Mouse (Mus musculus): ENCODE data around the gene Ikzf1.
A peak's percentile ranks its signal among the peaks of the same experiment; 100 is the strongest.

The Ikzf1 gene

DNA sequence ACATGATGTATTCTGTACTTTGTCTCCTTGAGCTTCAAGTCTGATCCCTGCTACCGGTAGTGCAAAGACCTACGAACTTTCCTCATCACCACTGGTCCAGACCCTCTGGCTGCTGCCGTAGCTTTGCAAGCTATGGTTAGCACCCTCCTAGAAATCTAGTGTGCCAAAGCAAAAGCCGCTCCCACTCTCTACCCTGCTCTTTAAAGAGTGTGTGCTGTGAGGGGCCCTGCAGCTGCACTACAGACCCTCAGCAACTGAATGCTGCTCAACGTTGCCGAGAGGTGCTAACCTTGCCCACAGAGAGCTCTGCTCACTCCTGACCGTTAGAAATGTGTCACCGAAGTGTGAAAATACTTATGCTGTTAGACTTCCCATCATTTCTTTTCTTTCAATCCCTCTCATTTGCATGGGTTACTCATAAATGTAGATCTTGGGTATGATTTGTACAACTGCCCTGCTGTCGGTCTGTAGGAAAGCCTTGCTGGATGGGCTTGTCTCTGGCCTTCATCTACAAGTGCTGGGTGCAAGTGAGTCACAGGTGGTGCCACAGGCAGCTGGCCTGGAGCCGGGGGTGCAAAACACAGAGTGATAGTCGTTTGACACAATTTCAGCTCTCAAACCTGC is 40.6 kb downstream of the Ikzf1 start:
- no peak for DNase-seq

DNA sequence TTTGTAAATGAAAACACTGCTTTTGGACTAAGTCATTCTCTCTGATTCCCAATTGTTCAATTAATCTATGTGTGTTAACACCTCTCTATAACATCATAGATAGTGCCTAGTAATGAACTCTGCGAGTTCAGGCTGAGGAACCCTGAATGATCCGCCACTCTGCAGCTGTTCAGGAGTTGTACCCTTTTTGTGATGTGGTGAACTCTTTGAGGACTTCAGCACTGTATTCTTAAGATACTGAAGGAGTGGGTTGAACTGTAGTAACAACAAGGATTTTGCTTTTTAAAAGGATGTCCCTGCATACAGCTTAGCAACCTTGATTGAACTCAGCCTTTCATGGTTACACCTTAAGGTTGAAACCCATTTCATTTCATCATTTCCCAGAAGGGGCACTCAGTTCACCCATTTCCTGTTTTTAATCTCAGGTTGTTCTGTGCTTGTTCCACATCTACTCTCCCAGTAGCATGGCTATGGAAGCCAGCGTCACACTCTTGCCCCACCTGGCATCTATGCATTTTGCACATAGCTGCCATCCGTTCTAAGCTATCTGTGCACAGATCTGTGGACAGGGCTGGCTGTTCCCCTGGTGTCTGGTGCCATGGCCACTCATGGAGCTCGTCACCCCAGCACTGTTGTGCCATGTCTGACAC is 41.2 kb downstream of the Ikzf1 start:
- no peak for DNase-seq

DNA sequence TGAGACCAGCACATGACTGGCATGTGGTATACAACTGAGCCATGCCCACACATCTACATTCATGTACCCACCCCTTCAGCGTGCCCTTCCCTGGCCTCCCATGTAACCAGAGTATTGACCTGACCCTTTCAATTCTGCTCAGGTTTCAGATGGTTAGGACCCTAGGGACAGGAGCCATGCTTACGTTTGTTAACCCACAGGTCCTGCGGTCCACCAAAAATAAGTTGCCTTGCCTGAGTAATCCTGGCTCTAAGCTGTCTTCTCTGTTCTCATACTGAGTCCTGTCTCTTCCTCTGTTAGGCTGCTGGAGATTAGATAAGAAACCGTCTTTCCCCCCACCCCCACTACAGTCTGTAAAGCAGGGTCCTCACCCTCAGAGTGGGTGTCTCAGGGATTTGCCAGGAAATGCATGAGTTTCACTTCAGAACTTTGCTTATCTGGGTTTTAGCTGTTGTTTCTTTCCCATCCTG is 42.0 kb downstream of the Ikzf1 start:
- DNase-seq: no peak

DNA sequence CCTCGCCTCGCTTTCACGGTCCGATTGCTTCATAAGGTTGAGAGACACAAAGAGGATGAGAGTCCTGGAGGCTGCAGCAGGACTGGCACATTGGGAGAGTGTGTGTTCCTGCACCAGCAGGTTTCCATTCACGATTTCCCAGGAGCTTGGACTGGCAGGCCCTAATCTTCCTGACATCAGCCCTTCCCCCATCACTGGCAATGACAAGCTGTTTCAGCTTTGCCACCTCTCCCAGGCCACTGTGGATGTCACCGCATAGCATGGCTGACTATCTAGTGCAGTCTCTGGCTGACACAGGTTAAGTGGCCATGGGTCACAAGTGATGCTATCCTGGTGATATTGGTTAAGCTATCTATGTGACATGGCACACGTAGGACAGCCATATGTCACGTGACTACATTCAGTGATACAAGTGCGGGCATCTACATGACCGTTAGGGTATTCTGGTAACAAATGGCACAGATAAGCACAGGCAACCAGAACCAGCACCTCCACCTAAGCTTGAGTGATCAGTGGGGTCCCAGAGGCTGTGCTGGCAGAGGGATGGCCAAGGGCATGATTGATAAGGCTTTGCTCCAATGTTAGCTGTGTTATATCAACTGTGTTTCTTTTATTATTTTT is 43.2 kb downstream of the Ikzf1 start:
- no peak for DNase-seq

DNA sequence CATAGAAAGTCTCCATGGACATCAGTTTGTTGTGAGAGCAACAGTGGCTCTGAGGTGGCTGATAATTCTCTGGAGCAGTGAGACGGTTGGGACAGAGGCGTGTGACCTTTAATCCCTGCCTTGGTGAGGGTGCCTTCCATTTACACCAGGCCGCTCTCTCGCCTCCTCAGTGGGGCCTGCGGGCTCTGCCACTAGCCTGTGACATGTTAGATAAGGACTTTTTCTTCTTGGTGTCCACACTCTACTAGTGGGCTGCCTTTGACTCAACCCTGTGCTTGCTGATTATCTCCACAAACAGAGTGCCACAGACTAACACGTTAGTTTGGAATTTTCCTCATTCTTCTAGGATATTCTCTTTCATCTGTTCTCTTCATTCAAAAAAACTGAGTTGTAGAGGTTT is 44.4 kb downstream of the Ikzf1 start:
- no peak for DNase-seq

DNA sequence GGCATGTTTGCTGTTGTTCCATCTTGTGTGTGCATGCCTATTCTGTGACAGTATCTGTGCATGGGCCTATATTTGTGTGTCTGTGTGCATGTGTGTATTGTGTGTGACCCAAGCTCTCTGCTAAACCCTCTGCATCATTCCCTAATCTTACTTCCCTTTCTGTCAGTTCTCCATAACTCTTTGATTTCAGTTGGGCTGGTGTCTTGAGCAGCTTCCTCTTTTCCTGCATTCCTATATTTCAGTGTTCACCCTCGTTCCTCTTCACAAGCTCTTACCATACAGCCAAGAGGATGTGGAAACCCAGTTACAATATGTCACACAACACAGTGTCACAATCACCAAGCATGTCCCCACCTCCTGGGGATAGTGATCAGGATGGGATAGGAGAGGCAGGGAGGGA is 45.3 kb downstream of the Ikzf1 start:
- DNase-seq: no peak

DNA sequence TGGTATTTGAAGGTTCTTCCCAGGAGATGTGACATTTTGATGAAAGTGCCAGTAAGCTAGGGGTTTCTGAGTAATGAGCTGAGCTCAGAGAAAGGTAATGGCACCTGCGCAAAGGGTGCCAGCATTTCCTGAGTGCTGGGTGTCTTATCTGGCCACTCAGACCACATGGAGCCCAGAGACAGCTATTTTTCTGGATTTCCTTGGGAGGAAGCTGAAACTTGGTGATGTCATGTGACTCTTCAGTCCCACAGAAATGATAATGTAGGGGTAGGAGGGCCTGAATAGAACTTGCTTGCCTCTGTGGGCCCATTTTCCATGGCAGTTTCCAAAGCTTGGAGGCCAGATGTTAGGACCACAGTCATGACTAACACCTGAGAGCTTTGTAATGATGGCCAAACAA is 46.9 kb downstream of the Ikzf1 start:
- DNase-seq: no peak

DNA sequence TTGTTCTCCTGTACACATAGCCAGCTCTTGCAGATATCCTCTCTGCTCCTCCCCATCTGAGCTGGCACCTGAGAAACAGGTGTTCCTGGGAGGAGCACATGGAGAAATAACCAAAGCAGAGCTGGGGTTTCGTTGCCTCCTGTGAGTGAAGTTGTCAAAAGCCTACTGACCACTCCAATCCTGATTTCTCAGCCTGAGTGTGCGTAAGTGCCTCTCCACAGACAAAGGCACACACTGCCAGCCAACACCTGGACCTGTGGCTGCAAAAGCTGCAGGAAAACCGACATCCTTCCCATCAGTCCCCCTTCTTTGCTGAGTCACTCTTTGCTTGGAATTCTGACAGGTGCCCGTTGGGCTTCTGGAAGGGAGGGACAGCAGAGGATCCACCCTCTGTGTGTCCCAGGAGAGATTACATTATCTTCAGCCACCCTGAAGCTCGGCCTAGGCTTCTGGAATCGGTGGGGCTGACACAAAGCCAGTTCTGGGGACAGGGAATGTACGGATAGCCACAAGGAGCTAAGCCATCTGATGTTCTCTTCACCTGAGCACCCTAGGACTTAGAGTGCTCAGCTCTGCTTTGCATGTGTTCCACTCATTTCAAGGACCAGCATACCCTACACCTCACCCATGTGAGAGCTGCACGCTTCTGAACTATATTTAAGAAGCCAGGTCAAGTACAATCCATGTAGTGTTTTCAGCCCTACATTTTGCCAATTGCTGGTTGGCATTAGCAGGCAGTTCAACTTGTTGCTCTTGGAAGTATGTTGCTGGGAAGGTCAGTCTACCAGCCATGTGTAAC is 48.4 kb downstream of the Ikzf1 start:
- no peak for DNase-seq

DNA sequence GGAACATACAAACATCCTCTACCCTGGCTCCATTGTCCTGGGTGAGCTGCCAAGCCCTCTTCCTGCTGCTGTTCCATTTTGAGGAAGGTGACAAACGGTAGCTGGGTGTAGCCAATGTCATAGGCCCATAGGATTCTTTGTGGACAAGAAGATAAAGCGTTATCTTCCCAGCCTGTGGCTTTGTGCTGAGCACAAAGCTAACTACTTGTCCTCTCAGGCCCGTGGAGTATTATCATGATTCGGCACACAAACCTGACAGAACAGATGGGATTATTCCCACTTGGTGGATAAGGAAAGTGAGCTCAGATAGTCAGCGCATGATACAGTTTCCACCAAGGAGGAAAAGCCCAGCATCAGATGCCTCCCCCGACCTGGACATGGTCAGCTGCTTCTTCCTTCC is 50.4 kb downstream of the Ikzf1 start:
- DNase-seq: no peak

DNA sequence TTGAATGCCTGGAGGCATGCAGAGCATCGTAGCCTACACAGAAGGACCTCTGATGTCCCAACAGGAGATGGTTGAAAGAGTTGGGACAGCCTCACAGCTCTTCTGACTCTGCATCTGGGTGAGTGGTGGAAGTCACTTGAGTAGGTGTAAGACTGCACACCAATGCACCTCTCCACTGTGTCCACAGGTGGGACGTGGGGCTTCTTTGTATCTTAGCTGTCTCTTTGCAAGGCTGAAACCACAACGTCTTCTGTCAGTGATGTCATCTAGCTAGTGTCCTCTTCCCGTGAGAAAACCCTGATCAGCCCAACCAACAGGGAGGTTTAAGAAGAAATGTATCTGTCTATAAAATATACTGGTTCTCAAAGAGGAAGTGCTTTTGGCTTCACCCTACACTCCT is 52.1 kb downstream of the Ikzf1 start:
- no peak for DNase-seq

DNA sequence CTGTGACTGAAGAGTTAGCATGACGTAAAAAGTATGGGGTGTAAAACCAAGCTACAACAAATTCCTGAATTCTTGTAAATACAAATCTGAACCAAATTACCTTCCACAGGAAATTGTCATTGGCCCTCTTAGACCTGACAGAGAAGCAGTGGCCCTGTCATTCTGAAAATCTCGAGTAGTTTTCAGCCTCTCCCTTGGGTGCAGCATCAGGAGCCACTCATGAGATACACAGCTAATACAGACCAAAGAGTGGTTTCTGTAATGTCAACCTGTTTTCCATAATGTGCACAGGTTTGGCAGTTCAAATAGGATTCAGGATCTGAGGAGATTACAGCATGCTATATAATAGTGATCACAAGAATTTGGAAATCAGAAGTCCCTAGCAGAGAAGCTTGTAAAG is 52.8 kb downstream of the Ikzf1 start:
- DNase-seq: no peak

DNA sequence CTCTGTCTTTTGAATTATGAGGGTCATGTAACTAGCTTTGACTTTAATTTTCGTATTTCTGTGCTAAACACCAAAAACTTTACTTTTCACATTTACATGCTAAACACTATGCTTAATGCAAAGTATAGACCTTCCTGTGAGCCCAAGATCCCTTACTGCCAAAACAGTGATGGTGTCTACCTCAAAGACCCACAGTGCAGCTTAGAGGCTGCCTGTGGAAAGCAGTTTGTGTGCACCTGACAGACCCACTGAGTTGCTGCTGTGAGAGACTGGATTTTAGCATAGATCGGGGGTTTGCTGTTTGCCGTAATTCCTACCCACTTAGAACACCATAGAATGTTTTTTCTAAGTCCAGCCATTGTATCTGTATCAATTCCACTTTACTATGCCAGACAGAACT is 54.3 kb downstream of the Ikzf1 start:
- DNase-seq: no peak

DNA sequence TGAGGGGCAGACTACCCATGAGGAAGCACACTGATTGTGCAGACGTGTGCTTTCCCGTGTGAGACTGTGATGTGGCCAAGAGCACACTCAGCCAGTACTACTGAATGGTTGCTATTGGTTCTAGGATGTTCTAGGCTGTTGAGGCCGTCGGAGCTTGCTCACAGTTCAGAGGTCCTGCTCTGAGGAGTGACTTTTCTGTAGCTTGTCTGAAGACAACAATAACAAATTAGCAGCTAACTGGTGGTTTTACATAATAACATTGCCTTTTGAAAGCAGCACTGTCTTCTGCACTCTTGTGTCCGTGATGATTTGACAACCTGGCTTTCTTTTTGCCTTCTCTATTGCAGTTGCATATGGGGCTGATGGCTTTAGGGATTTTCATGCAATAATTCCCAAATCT is 55.8 kb downstream of the Ikzf1 start:
- no peak for DNase-seq

DNA sequence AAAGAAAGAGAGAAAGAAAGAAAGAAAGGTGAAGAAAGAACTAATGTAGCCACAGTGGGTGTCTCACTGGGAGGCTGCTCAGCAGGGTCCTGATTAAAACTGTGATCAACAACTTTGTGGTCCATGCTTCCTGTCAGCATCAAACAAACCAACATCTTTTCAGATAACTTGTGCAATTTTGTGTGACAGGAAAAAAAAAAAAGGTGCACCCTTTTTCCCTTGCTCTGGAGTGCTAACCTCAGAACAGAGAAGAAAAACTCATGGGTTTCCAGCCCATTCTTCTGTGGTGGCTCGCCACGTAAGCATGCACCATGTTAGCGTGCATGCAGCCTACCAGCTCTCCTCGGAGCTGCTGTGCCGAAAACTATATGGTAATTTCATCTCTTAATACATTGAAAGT is 56.8 kb downstream of the Ikzf1 start:
- DNase-seq: no peak

DNA sequence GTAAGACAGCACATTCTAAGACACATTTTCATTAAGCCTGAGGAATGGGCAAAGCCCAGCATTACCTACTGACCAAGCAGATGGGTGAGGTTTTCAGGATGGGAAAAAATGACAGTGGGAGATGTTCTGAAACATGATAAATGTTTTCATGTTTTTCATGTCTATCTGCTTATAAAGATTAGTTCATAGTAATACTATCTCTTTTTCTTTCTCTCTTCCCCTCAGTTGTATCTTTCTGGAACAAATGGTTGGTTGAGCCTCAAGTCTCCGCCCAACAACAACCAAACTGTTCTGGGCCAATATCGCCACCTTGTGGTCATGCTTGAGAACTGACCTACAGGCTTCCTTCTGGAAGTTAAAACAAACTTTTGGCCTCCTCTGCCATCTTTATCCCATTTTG is 57.8 kb downstream of the Ikzf1 start:
- peak; percentile 10 for DNase-seq

DNA sequence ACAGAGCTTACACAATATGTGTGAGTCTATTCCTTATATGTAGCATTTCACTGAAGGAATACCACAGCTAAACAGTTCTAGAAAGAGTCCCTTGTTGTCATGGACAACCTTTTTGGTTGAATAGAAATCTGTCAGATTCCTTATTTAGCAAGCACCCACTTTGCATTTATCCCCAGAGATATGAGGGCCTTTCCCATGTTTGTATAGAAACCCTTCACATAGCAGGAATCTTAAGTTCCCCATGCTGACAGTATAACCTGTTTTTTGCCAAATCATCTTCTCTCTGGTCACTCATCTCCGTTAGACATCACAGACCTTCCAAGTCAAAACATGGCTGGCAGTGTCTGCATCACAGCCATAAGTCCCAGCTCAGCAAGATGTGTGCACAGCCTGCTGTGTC is 59.4 kb downstream of the Ikzf1 start:
- DNase-seq: no peak

DNA sequence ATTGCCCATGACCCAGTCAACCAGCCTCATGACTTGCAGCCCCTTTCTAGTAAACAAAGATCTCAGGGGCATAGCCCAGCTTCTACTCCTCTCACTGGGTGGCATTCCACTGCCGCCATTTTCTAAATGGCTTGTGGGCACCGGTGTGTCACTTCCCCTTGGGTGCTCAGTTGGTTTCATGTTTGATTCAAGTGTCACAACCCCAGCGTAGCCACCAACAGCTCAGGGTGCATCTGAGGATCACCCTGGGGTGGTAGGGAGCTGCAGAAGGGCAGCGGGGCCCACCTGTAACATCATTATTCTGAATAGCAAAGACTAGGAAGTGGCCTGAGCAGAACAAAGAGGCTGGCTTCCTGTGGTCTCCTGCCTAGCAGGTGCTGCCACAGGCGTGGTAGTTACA is 66.3 kb downstream of the Ikzf1 start:
- DNase-seq: no peak

DNA sequence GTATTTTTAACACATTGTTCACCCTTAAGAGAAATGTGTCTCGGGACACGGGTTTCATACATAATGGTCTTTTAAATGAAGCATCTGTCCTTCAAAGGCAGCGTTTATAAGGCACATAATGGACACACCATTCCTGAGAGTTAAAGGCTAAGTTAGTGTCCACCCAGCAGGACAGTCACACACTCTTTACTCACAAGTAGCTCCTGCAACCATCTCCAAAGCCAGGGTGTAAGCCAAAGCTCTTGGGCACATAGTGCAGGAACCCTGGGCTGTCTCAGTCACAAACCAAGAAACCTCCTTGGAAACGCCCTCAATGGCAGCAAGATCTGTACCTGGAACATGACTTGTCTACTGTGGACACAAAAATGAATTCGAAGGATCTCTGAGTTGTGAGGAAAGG is 68.1 kb downstream of the Ikzf1 start:
- no peak for DNase-seq

DNA sequence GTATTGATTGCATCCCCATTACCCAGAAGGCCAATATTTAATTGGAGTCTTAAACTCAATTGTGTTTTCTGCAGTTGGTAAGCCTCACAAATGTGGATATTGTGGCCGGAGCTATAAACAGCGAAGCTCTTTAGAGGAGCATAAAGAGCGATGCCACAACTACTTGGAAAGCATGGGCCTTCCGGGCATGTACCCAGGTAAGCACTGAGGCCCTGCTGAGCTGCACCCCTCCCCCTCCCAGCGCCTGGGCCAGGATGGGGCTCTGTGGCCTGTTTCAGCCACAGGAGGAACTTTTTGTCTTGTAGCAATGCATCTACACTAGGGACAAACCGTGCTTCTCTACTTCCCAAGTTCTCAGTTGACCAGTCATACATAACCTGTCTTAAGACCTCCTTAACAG is 73.3 kb downstream of the Ikzf1 start:
- DNase-seq: no peak

DNA sequence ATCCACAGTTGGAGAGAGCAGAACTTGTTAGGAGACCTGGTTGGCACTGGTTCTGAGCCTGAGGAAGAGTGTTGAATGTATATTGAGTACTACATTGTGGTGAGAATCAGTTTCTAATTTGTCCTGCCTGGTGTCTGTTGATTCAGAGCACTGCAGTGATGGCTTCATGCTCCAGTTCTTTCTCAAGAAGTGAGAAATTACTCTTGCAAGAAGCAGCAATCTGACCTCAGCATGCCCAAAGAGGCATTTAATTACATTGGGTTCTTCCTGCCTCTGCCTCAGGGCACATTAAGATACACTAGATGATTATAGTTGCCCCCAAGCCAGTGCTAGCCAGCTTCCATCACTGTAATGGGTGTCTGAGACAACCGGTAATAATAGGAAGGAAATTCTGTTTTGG is 74.1 kb downstream of the Ikzf1 start:
- no peak for DNase-seq

DNA sequence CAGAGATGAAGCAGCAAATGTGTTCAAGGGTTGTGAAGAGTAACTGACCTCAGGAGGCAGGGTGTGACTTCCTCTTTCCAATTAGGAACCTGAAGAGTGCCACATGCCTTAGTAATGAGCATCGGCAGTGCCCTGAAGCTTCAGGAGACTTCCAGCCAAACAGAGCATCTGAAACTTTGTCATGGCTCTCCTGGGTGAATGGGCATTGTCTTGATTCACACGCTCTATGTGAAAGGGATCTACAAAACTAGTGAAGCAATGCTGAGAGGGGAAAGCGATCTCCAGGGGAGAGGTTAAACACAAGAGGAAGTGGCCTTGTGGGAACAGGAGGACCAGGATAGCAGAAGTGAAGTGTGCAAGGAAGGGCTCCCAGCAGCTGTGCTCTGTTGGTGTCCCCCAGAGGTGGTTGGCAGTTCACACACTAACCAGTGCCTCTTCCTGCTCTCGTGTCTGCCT is 78.4 kb downstream of the Ikzf1 start:
- DNase-seq: no peak

DNA sequence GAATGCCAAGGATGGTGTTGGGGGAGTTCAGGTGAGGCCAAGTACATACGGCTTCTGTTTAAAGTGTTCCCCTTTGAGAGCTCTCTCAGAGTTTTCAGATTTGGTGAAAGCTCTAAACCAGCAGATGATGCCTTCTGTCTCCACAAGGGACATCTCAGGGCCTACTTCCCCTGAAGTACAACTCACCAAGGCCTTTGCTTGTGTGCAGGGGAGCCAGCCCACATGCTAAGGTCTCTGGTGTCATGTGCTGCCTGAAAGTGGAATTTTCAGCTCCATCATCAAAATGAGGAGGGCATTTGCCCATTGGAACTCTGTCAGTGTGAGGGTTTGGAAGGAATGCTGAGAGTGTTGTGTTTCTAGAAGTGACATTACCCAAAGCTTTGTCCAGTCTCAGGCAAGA is 80.6 kb downstream of the Ikzf1 start:
- DNase-seq: no peak

DNA sequence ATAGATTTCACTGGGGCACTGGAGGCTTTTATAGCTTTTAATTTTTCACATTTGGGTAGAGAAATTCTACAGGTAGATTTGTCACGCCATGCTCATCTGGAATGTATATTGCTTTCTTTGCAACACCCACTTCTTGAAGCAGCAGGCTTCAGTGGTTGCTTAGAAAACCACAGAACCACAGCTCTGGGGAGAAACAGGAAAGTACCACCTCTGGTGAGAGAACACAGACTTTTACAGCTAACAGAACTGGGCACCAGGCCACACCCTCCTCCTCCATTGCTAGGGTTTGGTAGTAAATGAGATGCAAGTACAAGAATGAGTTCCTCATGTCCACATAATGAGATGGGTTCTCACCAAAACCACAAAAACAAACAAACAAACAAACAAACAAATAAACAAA is 81.3 kb downstream of the Ikzf1 start:
- DNase-seq: no peak

DNA sequence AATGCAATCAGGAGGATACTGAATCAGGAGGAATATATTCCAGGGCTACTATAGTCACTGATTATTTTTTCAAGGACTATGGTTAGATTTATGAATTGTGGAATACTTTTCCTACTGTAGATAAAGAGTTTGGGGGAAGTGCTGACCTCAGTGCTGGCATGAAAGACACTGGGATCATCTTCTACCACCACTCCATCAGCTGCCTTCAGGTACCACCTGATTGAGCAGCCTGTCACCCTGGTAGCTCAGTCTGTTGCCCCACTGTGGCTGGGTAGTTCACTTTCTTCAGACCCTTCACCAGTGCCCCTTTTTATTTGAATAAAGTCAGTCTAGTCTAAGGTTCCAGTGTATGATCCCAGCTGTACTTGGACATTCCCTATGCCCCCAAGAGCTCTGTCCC is 81.9 kb downstream of the Ikzf1 start:
- no peak for DNase-seq

Data from kidney, adult 18-20 months (tissue).